Mouse (Mus musculus) colon, adult 2 months (tissue): ENCODE results near the gene Nop16. TPM values are rescaled to one million over a fixed set of nuclear protein-coding genes. Genes with fewer than 3 reads are reported as not detected.

Experiments
- polyA plus RNA-seq: library from polyadenylated mRNA; depleted of rRNA; stranded (reverse); fragments of >200 nt; gene quantifications from 2 replicates; pipeline ENCODE4 v1.2.3, GENCODE M21; 2012; rRNA removed

Gene Nop16
- polyA plus RNA-seq: 6.7 and 9.2 TPM in 2 replicates

GRCm38 (mm10) chr13:54589996-54590951 is at the start of gene Nop16, which contains the start of gene Higd2a:
Gene Nop16 (minus strand): TSS chr13:54590090.
Gene Higd2a (plus strand): TSS chr13:54590207.

GRCm38 (mm10) chr13:54621155-54621932 is 31.5 kb upstream of the Nop16 start, which contains the start of gene Faf2:
Gene Faf2 (plus strand): TSS chr13:54621784.

GRCm38 (mm10) chr13:54610972-54611754 is 21.3 kb upstream of the Nop16 start, which contains the start of gene Cltb:
Gene Cltb (minus strand): TSS chr13:54611344.

GRCm38 (mm10) chr13:54574854-54575481 is 14.9 kb downstream of the Nop16 start, which contains the start of gene Arl10:
Gene Arl10 (plus strand): TSS chr13:54575015.

GRCm38 (mm10) chr13:54565201-54565581 is 24.7 kb downstream of the Nop16 start, which contains the start of gene 4833439L19Rik:
Gene 4833439L19Rik (minus strand): TSS chr13:54565435.

Other genes starting within 250 kb of the Nop16 start
- 7.5 and 9.3 TPM in 2 replicates for gene Cplx2, start 218.7 kb downstream of the Nop16 start, polyA plus RNA-seq
- 30.3 and 38.6 TPM in 2 replicates for gene Thoc3, start 121.2 kb downstream of the Nop16 start, polyA plus RNA-seq
- gene Simc1, start 86.3 kb downstream of the Nop16 start, polyA plus RNA-seq: 2.8 and 4.6 TPM in 2 replicates
- 143 and 174 TPM in 2 replicates for gene 4833439L19Rik, start 24.7 kb downstream of the Nop16 start, polyA plus RNA-seq
- gene Arl10, start 15.1 kb downstream of the Nop16 start, polyA plus RNA-seq: 29.1 and 31.1 TPM in 2 replicates
- 270 and 271 TPM in 2 replicates for gene Higd2a, start 117 bp upstream of the Nop16 start, polyA plus RNA-seq
- gene Cltb, start 21.3 kb upstream of the Nop16 start, polyA plus RNA-seq: 124 and 148 TPM in 2 replicates
- 18.1 and 20.7 TPM in 2 replicates for gene Faf2, start 31.7 kb upstream of the Nop16 start, polyA plus RNA-seq
- 362 and 376 TPM in 2 replicates for gene Rnf44, start 103.8 kb upstream of the Nop16 start, polyA plus RNA-seq
- gene Cdhr2, start 111.4 kb upstream of the Nop16 start, polyA plus RNA-seq: 295 and 365 TPM in 2 replicates
- 0.62 and 0.85 TPM in 2 replicates for gene Gprin1, start 159.8 kb upstream of the Nop16 start, polyA plus RNA-seq
- gene Sncb, start 176.5 kb upstream of the Nop16 start, polyA plus RNA-seq: 1.9 and 2.4 TPM in 2 replicates
- gene Eif4e1b, start 193.9 kb upstream of the Nop16 start, polyA plus RNA-seq: not detected in 2 replicates
- 12.3 and 22.9 TPM in 2 replicates for gene Tspan17, start 199.3 kb upstream of the Nop16 start, polyA plus RNA-seq